Mouse (Mus musculus) liver, embryonic 14.5 days (tissue): ENCODE results near the gene Kidins220.

Experiments used
- CTCF ChIP-seq: IDR thresholded peaks from 2 replicates; pipeline ENCODE4 v1.5.1; 2016; ENCODE audit warnings: antibody characterized with exemption, low read depth, control low read depth
- EP300 ChIP-seq: IDR thresholded peaks from 2 replicates; pipeline ENCODE4 v1.6.1; 2016; ENCODE audit warnings: antibody characterized with exemption, low read depth

- TF ChIP-seq EP300 (no peak), CTCF (no peak)
Measured at GRCm38 (mm10) chr12:25026308-25026707, 51.6 kb downstream of the Kidins220 start.
